Mouse (Mus musculus): ENCODE results near the gene Gm15013.
"Not testable (repeated sequence)": the region's sequence is repeated elsewhere in the genome, so short reads cannot be mapped to it uniquely, and the experiment has no call there.

Gene Gm15013

GRCm38 (mm10) chrX:139714381-139714780, at the start of gene Gm15013:
Gene Gm15013, minus strand, starts transcription at chrX:139714481.
- no peak for DNase-seq

GRCm38 (mm10) chrX:139762546-139762945, 48.3 kb upstream of the Gm15013 start:
- DNase-seq: peak; percentile 40 to 63

- not testable (repeated sequence) for DNase-seq
Measured at GRCm38 (mm10) chrX:139758634-139759033, 44.4 kb upstream of the Gm15013 start.

- DNase-seq: peak; percentile 59 to 70
Measured at GRCm38 (mm10) chrX:139751855-139752254, 37.6 kb upstream of the Gm15013 start.

- DNase-seq: no peak
Measured at GRCm38 (mm10) chrX:139737066-139737465, 22.8 kb upstream of the Gm15013 start.

- DNase-seq: peak; percentile 25 to 36
Measured at GRCm38 (mm10) chrX:139730541-139730940, 16.3 kb upstream of the Gm15013 start.

GRCm38 (mm10) chrX:139722350-139722749, 8.1 kb upstream of the Gm15013 start:
- DNase-seq: no peak

GRCm38 (mm10) chrX:139684775-139685695, 29.2 kb downstream of the Gm15013 start, which contains the start of gene Tbc1d8b:
Gene Tbc1d8b, plus strand, starts transcription at chrX:139684996.
- peak; percentile 86 to 92 for DNase-seq

- no peak for DNase-seq
Measured at GRCm38 (mm10) chrX:139684410-139684774, 29.9 kb downstream of the Gm15013 start.

GRCm38 (mm10) chrX:139665829-139666228, 48.5 kb downstream of the Gm15013 start:
- DNase-seq: peak in 1 of 2 experiments; percentile 18
